In genomic region chr5:24076986-24077718, GRCm38 (mm10) we compare ENCODE assay signal across 8 mouse cellular contexts. TPM values are rescaled to one million over a fixed set of nuclear protein-coding genes. Genes with fewer than 3 reads are reported as not detected.
DNase-seq lines count a peak whose midpoint lies in the region; ATAC-seq lines count a peak whose summit lies in the region.

No protein-coding gene starts in this region.

- peak; percentile 3 to 36 for DNase-seq in CD8-positive naive resting alpha-beta T cell, adult 2 months (ENCODE audit: low read depth in 2 of 2, low spot score in 2 of 2)
- peak; percentile 44 for DNase-seq in c-Kit-positive CD71-negative TER-119-negative erythroid progenitor cells, embryonic 14.5 days (ENCODE audit: low read depth)
- peak; percentile 50 for DNase-seq in forebrain, embryonic 10.5 days (ENCODE audit: extremely low spot score, low spot score)
- DNase-seq in kidney, postnatal 14 days, result peak; percentile 86
- peak; percentile 60 for DNase-seq in telencephalon, adult 2 months (ENCODE audit: low read depth, low spot score)

- peak overlapping the region; percentile 78 for H3K27ac ChIP-seq in forebrain, embryonic 10.5 days
- peak overlapping the region; percentile 54; the same call in 1 of the 2 replicates for H3K27ac ChIP-seq in heart, embryonic 15.5 days
- peak overlapping the region; percentile 61 for H3K27ac ChIP-seq in liver, embryonic 15.5 days (replicated peaks)
- peak overlapping the region; percentile 82 for H3K27ac ChIP-seq in neural tube, embryonic 13.5 days (replicated peaks)

- no peaks in the 10 kb centered on the region for H3K27me3 ChIP-seq in forebrain, embryonic 10.5 days (ENCODE audit: poor library complexity, severe bottlenecking)
- H3K27me3 ChIP-seq in heart, embryonic 15.5 days, result no peaks in the 10 kb centered on the region
- peaks cover 17% of the 10 kb centered on the region; the same call in 1 of the 2 replicates for H3K27me3 ChIP-seq in liver, embryonic 15.5 days
- no peaks in the 10 kb centered on the region for H3K27me3 ChIP-seq in neural tube, embryonic 13.5 days

- peaks cover 28% of the 10 kb centered on the region for H3K4me1 ChIP-seq in forebrain, embryonic 10.5 days
- peaks cover 3% of the 10 kb centered on the region for H3K4me1 ChIP-seq in heart, embryonic 15.5 days (replicated peaks)
- H3K4me1 ChIP-seq in liver, embryonic 15.5 days (replicated peaks), result 0 out of 2 replicates have a peak, but pooled peaks cover 4% of the 10 kb centered on the region
- H3K4me1 ChIP-seq in neural tube, embryonic 13.5 days (replicated peaks), result peaks cover 12% of the 10 kb centered on the region

- H3K4me2 ChIP-seq in heart, embryonic 15.5 days, result peak overlapping the region; percentile 52
- H3K4me2 ChIP-seq in liver, embryonic 15.5 days, result peak overlapping the region; percentile 61
- peak overlapping the region; percentile 49 for H3K4me2 ChIP-seq in neural tube, embryonic 13.5 days

- peak overlapping the region; percentile 41 for H3K4me3 ChIP-seq in forebrain, embryonic 10.5 days
- H3K4me3 ChIP-seq in heart, embryonic 15.5 days, result peak overlapping the region; percentile 40
- peak overlapping the region; percentile 34 for H3K4me3 ChIP-seq in liver, embryonic 15.5 days (replicated peaks)
- peak overlapping the region; percentile 22 for H3K4me3 ChIP-seq in neural tube, embryonic 13.5 days

- peak; percentile 73; the same call in 1 of the 2 replicates for ATAC-seq in heart, embryonic 15.5 days (replicated peaks; ENCODE audit: insufficient number of reproducible peaks, insufficient read depth, low FRiP score, low read depth)
- no peak for ATAC-seq in liver, embryonic 15.5 days (ENCODE audit: insufficient read depth)
- ATAC-seq in neural tube, embryonic 13.5 days (ENCODE audit: low read depth), result peak; percentile 88

- WGBS in forebrain, embryonic 10.5 days, result 2% methylated on average over 15 of the region's 15 CpGs
- 3% methylated on average over 15 of the region's 15 CpGs for WGBS in heart, embryonic 15.5 days
- WGBS in liver, embryonic 15.5 days (ENCODE audit: insufficient replicate concordance), result 3% methylated on average over 15 of the region's 15 CpGs
- WGBS in neural tube, embryonic 13.5 days, result 3% methylated on average over 15 of the region's 15 CpGs

- no peaks in the 10 kb centered on the region for H3K9me3 ChIP-seq in forebrain, embryonic 10.5 days
- H3K9me3 ChIP-seq in heart, embryonic 15.5 days (replicated peaks), result no peaks in the 10 kb centered on the region
- H3K9me3 ChIP-seq in liver, embryonic 15.5 days (replicated peaks), result no peaks in the 10 kb centered on the region
- H3K9me3 ChIP-seq in neural tube, embryonic 13.5 days, result no peaks in the 10 kb centered on the region

- H3K9ac ChIP-seq in heart, embryonic 15.5 days, result 0 out of 2 replicates have a peak overlapping the region, but pooled peaks have one; percentile 11
- no peak overlapping the region for H3K9ac ChIP-seq in liver, embryonic 15.5 days
- peak overlapping the region; percentile 61 for H3K9ac ChIP-seq in neural tube, embryonic 13.5 days

- H3K36me3 ChIP-seq in forebrain, embryonic 10.5 days (replicated peaks), result no peaks in the 10 kb centered on the region
- H3K36me3 ChIP-seq in heart, embryonic 15.5 days, result no peaks in the 10 kb centered on the region
- no peaks in the 10 kb centered on the region for H3K36me3 ChIP-seq in liver, embryonic 15.5 days (replicated peaks)
- no peaks in the 10 kb centered on the region for H3K36me3 ChIP-seq in neural tube, embryonic 13.5 days

RNA-seq across cellular contexts. Expression of gene Klhl7, which starts 23.3 kb away (rescaled TPM):
- polyA plus RNA-seq in forebrain, embryonic 10.5 days (2016; fragmentation: Nextera tagmentation; extraction: Ambion mirVana), result 87.1 and 88.5 TPM in 2 replicates
- polyA plus RNA-seq in heart, embryonic 15.5 days (2015; fragmentation: Nextera tagmentation; extraction: Ambion mirVana), result 43.3 and 44.8 TPM in 2 replicates
- 18.2 and 19.6 TPM in 2 replicates for polyA plus RNA-seq in liver, embryonic 15.5 days (2015; fragmentation: Nextera tagmentation; extraction: Ambion mirVana)
- polyA plus RNA-seq in neural tube, embryonic 13.5 days (2015; fragmentation: Nextera tagmentation; extraction: Ambion mirVana), result 130 and 136 TPM in 2 replicates

RNA-seq across cellular contexts. Expression of gene Fam126a, which starts 46.7 kb away (rescaled TPM):
- polyA plus RNA-seq in forebrain, embryonic 10.5 days (2016; fragmentation: Nextera tagmentation; extraction: Ambion mirVana), result 28.1 and 29.0 TPM in 2 replicates
- 33.9 and 34.5 TPM in 2 replicates for polyA plus RNA-seq in heart, embryonic 15.5 days (2015; fragmentation: Nextera tagmentation; extraction: Ambion mirVana)
- polyA plus RNA-seq in liver, embryonic 15.5 days (2015; fragmentation: Nextera tagmentation; extraction: Ambion mirVana), result 55.0 and 56.9 TPM in 2 replicates
- polyA plus RNA-seq in neural tube, embryonic 13.5 days (2015; fragmentation: Nextera tagmentation; extraction: Ambion mirVana), result 28.4 and 30.5 TPM in 2 replicates

Comparison
In these comparisons a context has a peak if more than half of its experiments do, and no peak if none do; other contexts are left out.
1. DNase-seq: peak in every context shown above with its lines; median percentile 86 in kidney, postnatal 14 days; 60 in telencephalon, adult 2 months; 50 in forebrain, embryonic 10.5 days; 44 in c-Kit-positive CD71-negative TER-119-negative erythroid progenitor cells, embryonic 14.5 days; 20 in CD8-positive naive resting alpha-beta T cell, adult 2 months.